Mouse (Mus musculus): ENCODE results near the gene B4galt7.
A peak's percentile ranks its signal among the peaks of the same experiment; 100 is the strongest.
"Not testable (repeated sequence)": the region's sequence is repeated elsewhere in the genome, so short reads cannot be mapped to it uniquely, and the experiment has no call there.

B4galt7 gene

GRCm38 (mm10) chr13:55599566-55600540 is at the start of gene B4galt7:
Gene B4galt7 (plus strand): TSS chr13:55599896.
- DNase-seq (ENCODE audit: low read depth, low spot score) = peak; percentile 80

- no peak for DNase-seq (ENCODE audit: low read depth, low spot score)
Measured at GRCm38 (mm10) chr13:55555921-55556320, 43.8 kb upstream of the B4galt7 start.

- no peak for DNase-seq (ENCODE audit: low read depth, low spot score)
Measured at GRCm38 (mm10) chr13:55557499-55557898, 42.2 kb upstream of the B4galt7 start.

GRCm38 (mm10) chr13:55563266-55563879 is 36.3 kb upstream of the B4galt7 start:
- DNase-seq (ENCODE audit: low read depth, low spot score) = no peak

GRCm38 (mm10) chr13:55567001-55567400 is 32.7 kb upstream of the B4galt7 start:
- no peak for DNase-seq (ENCODE audit: low read depth, low spot score)

- DNase-seq (ENCODE audit: low read depth, low spot score) = no peak
Measured at GRCm38 (mm10) chr13:55567949-55568348, 31.7 kb upstream of the B4galt7 start.

- not testable (repeated sequence) for DNase-seq (ENCODE audit: low read depth, low spot score)
Measured at GRCm38 (mm10) chr13:55568524-55568923, 31.2 kb upstream of the B4galt7 start.

- peak; percentile 46 for DNase-seq (ENCODE audit: low read depth, low spot score)
Measured at GRCm38 (mm10) chr13:55569726-55570285, 29.9 kb upstream of the B4galt7 start.

GRCm38 (mm10) chr13:55570286-55570973 is 29.3 kb upstream of the B4galt7 start:
- DNase-seq (ENCODE audit: low read depth, low spot score) = peak; percentile 57

GRCm38 (mm10) chr13:55571027-55571751 is 28.5 kb upstream of the B4galt7 start, which contains the start of gene Fam193b:
Gene Fam193b (minus strand): TSS chr13:55571120.
- DNase-seq (ENCODE audit: low read depth, low spot score) = peak; percentile 97

GRCm38 (mm10) chr13:55571977-55572376 is 27.7 kb upstream of the B4galt7 start:
- no peak for DNase-seq (ENCODE audit: low read depth, low spot score)

GRCm38 (mm10) chr13:55573432-55573831 is 26.3 kb upstream of the B4galt7 start, which contains the start of gene Tmed9:
Gene Tmed9 (plus strand): TSS chr13:55573732.
- DNase-seq (ENCODE audit: low read depth, low spot score) = no peak

GRCm38 (mm10) chr13:55574321-55574720 is 25.4 kb upstream of the B4galt7 start:
- DNase-seq (ENCODE audit: low read depth, low spot score) = no peak

- DNase-seq (ENCODE audit: low read depth, low spot score) = peak; percentile 79
Measured at GRCm38 (mm10) chr13:55575932-55576331, 23.8 kb upstream of the B4galt7 start.

GRCm38 (mm10) chr13:55576872-55577271 is 22.8 kb upstream of the B4galt7 start:
- not testable (repeated sequence) for DNase-seq (ENCODE audit: low read depth, low spot score)

- DNase-seq (ENCODE audit: low read depth, low spot score) = no peak
Measured at GRCm38 (mm10) chr13:55578086-55578485, 21.6 kb upstream of the B4galt7 start.

GRCm38 (mm10) chr13:55591961-55592490 is 7.7 kb upstream of the B4galt7 start:
- peak; percentile 86 for DNase-seq (ENCODE audit: low read depth, low spot score)

GRCm38 (mm10) chr13:55592512-55593253 is 7.0 kb upstream of the B4galt7 start:
- DNase-seq (ENCODE audit: low read depth, low spot score) = peak; percentile 99

GRCm38 (mm10) chr13:55593254-55593747 is 6.4 kb upstream of the B4galt7 start:
- no peak for DNase-seq (ENCODE audit: low read depth, low spot score)

GRCm38 (mm10) chr13:55595375-55595774 is 4.3 kb upstream of the B4galt7 start:
- no peak for DNase-seq (ENCODE audit: low read depth, low spot score)
